Mouse (Mus musculus): ENCODE data around the gene Pcsk2. TPM values are rescaled to one million over a fixed set of nuclear protein-coding genes. Genes with fewer than 3 reads are reported as not detected.

The Pcsk2 gene
- polyA plus RNA-seq, 1 experiment from 2014 or later: 2.2 TPM

- DNase-seq (ENCODE audit: low spot score) (no peak), ATAC-seq (replicated peaks; ENCODE audit: low FRiP score) (no peak)
- no peak overlapping the region for H3K4me2 ChIP-seq (ENCODE audit: low read depth, low read length, severe bottlenecking)
- H3K4me3 ChIP-seq (ENCODE audit: low read depth, low read length): no peak overlapping the region
- H3K9ac ChIP-seq (ENCODE audit: low read length): no peak overlapping the region
- H3K27ac ChIP-seq (ENCODE audit: low read depth, low read length): no peak overlapping the region
- no peaks in the 10 kb centered on the region for H3K36me3 ChIP-seq (ENCODE audit: control insufficient read depth, insufficient read depth, low read length)
- no peaks in the 10 kb centered on the region for H3K4me1 ChIP-seq (replicated peaks; ENCODE audit: control insufficient read depth, insufficient read depth, low read length)
- H3K9me3 ChIP-seq (ENCODE audit: control insufficient read depth, low read length): no peaks in the 10 kb centered on the region
- H3K27me3 ChIP-seq (ENCODE audit: control insufficient read depth, insufficient read depth, low read length): no peaks in the 10 kb centered on the region
- 89% methylated on average over 4 of the region's 4 CpGs for WGBS
These were observed 178.1 kb downstream of the Pcsk2 start for GRCm38 (mm10) chr2:143724101-143724500.

- ATAC-seq (replicated peaks; ENCODE audit: low FRiP score): no peak
- H3K4me3 ChIP-seq (ENCODE audit: low read depth, low read length): no peak overlapping the region
- no peaks in the 10 kb centered on the region for H3K4me1 ChIP-seq (replicated peaks; ENCODE audit: control insufficient read depth, insufficient read depth, low read length)
- 87% methylated on average over 8 of the region's 8 CpGs for WGBS
- H3K27ac ChIP-seq (ENCODE audit: low read depth, low read length): no peak overlapping the region
- no peaks in the 10 kb centered on the region for H3K27me3 ChIP-seq (ENCODE audit: control insufficient read depth, insufficient read depth, low read length)
- H3K4me2 ChIP-seq (ENCODE audit: low read depth, low read length, severe bottlenecking): no peak overlapping the region
- DNase-seq (ENCODE audit: low spot score): no peak
- no peak overlapping the region for H3K9ac ChIP-seq (ENCODE audit: low read length)
- no peaks in the 10 kb centered on the region for H3K36me3 ChIP-seq (ENCODE audit: control insufficient read depth, insufficient read depth, low read length)
- H3K9me3 ChIP-seq (ENCODE audit: control insufficient read depth, low read length): no peaks in the 10 kb centered on the region
These were observed 178.8 kb downstream of the Pcsk2 start for GRCm38 (mm10) chr2:143724720-143725119.

- no peaks in the 10 kb centered on the region for H3K4me1 ChIP-seq (replicated peaks; ENCODE audit: control insufficient read depth, insufficient read depth, low read length)
- DNase-seq (ENCODE audit: low spot score): no peak
- no peak overlapping the region for H3K4me3 ChIP-seq (ENCODE audit: low read depth, low read length)
- H3K4me2 ChIP-seq (ENCODE audit: low read depth, low read length, severe bottlenecking): no peak overlapping the region
- no peak overlapping the region for H3K27ac ChIP-seq (ENCODE audit: low read depth, low read length)
- H3K36me3 ChIP-seq (ENCODE audit: control insufficient read depth, insufficient read depth, low read length): no peaks in the 10 kb centered on the region
- ATAC-seq (replicated peaks; ENCODE audit: low FRiP score): no peak
- no peaks in the 10 kb centered on the region for H3K9me3 ChIP-seq (ENCODE audit: control insufficient read depth, low read length)
- 88% methylated on average over 10 of the region's 10 CpGs for WGBS
- no peaks in the 10 kb centered on the region for H3K27me3 ChIP-seq (ENCODE audit: control insufficient read depth, insufficient read depth, low read length)
- H3K9ac ChIP-seq (ENCODE audit: low read length): no peak overlapping the region
These were observed 186.5 kb downstream of the Pcsk2 start for GRCm38 (mm10) chr2:143732501-143732900.

GRCm38 (mm10) chr2:143735442-143735841 lies 189.5 kb downstream of the Pcsk2 start:
- no peak overlapping the region for H3K27ac ChIP-seq (ENCODE audit: low read depth, low read length)
- no peak overlapping the region for H3K9ac ChIP-seq (ENCODE audit: low read length)
- no peaks in the 10 kb centered on the region for H3K36me3 ChIP-seq (ENCODE audit: control insufficient read depth, insufficient read depth, low read length)
- no peaks in the 10 kb centered on the region for H3K9me3 ChIP-seq (ENCODE audit: control insufficient read depth, low read length)
- H3K4me1 ChIP-seq (replicated peaks; ENCODE audit: control insufficient read depth, insufficient read depth, low read length): no peaks in the 10 kb centered on the region
- H3K4me2 ChIP-seq (ENCODE audit: low read depth, low read length, severe bottlenecking): no peak overlapping the region
- no peak for ATAC-seq (replicated peaks; ENCODE audit: low FRiP score)
- H3K4me3 ChIP-seq (ENCODE audit: low read depth, low read length): no peak overlapping the region
- no peak for DNase-seq (ENCODE audit: low spot score)
- no peaks in the 10 kb centered on the region for H3K27me3 ChIP-seq (ENCODE audit: control insufficient read depth, insufficient read depth, low read length)
- WGBS: 90% methylated on average over 3 of the region's 3 CpGs

GRCm38 (mm10) chr2:143739475-143740226 lies 193.7 kb downstream of the Pcsk2 start:
- no peaks in the 10 kb centered on the region for H3K9me3 ChIP-seq (ENCODE audit: control insufficient read depth, low read length)
- 88% methylated on average over 7 of the region's 7 CpGs for WGBS

GRCm38 (mm10) chr2:143742436-143742835 lies 196.5 kb downstream of the Pcsk2 start:
- 90% methylated on average over 5 of the region's 5 CpGs for WGBS

More at GRCm38 (mm10) chr2:143739475-143740226, 193.7 kb downstream of the Pcsk2 start:
- DNase-seq (ENCODE audit: low spot score): no peak
- Histone ChIP-seq H3K27ac (ENCODE audit: low read depth, low read length) (no peak overlapping the region), H3K36me3 (ENCODE audit: control insufficient read depth, insufficient read depth, low read length) (no peaks in the 10 kb centered on the region), H3K4me3 (ENCODE audit: low read depth, low read length) (no peak overlapping the region), H3K9ac (ENCODE audit: low read length) (no peak overlapping the region), H3K27me3 (ENCODE audit: control insufficient read depth, insufficient read depth, low read length) (no peaks in the 10 kb centered on the region), H3K4me1 (replicated peaks; ENCODE audit: control insufficient read depth, insufficient read depth, low read length) (no peaks in the 10 kb centered on the region), H3K4me2 (ENCODE audit: low read depth, low read length, severe bottlenecking) (no peak overlapping the region)
- ATAC-seq (replicated peaks; ENCODE audit: low FRiP score): no peak

GRCm38 (mm10) chr2:143743081-143743480 lies 197.1 kb downstream of the Pcsk2 start:
- WGBS: 89% methylated on average over 4 of the region's 4 CpGs

More at GRCm38 (mm10) chr2:143742436-143742835, 196.5 kb downstream of the Pcsk2 start:
- DNase-seq (ENCODE audit: low spot score): no peak
- Histone ChIP-seq H3K4me1 (replicated peaks; ENCODE audit: control insufficient read depth, insufficient read depth, low read length) (no peaks in the 10 kb centered on the region), H3K9ac (ENCODE audit: low read length) (no peak overlapping the region), H3K9me3 (ENCODE audit: control insufficient read depth, low read length) (no peaks in the 10 kb centered on the region), H3K4me3 (ENCODE audit: low read depth, low read length) (no peak overlapping the region), H3K27me3 (ENCODE audit: control insufficient read depth, insufficient read depth, low read length) (no peaks in the 10 kb centered on the region), H3K27ac (ENCODE audit: low read depth, low read length) (no peak overlapping the region), H3K4me2 (ENCODE audit: low read depth, low read length, severe bottlenecking) (no peak overlapping the region), H3K36me3 (ENCODE audit: control insufficient read depth, insufficient read depth, low read length) (no peaks in the 10 kb centered on the region)
- no peak for ATAC-seq (replicated peaks; ENCODE audit: low FRiP score)

GRCm38 (mm10) chr2:143752051-143752788 lies 206.3 kb downstream of the Pcsk2 start:
- H3K27ac ChIP-seq (ENCODE audit: low read depth, low read length): no peak overlapping the region
- WGBS: 81% methylated on average over 9 of the region's 9 CpGs

More at GRCm38 (mm10) chr2:143743081-143743480, 197.1 kb downstream of the Pcsk2 start:
- Histone ChIP-seq H3K27me3 (ENCODE audit: control insufficient read depth, insufficient read depth, low read length) (no peaks in the 10 kb centered on the region), H3K4me1 (replicated peaks; ENCODE audit: control insufficient read depth, insufficient read depth, low read length) (no peaks in the 10 kb centered on the region), H3K4me2 (ENCODE audit: low read depth, low read length, severe bottlenecking) (no peak overlapping the region), H3K36me3 (ENCODE audit: control insufficient read depth, insufficient read depth, low read length) (no peaks in the 10 kb centered on the region), H3K9ac (ENCODE audit: low read length) (no peak overlapping the region), H3K27ac (ENCODE audit: low read depth, low read length) (no peak overlapping the region), H3K9me3 (ENCODE audit: control insufficient read depth, low read length) (no peaks in the 10 kb centered on the region), H3K4me3 (ENCODE audit: low read depth, low read length) (no peak overlapping the region)
- no peak for ATAC-seq (replicated peaks; ENCODE audit: low FRiP score)
- no peak for DNase-seq (ENCODE audit: low spot score)

More at GRCm38 (mm10) chr2:143752051-143752788, 206.3 kb downstream of the Pcsk2 start:
- no peak for ATAC-seq (replicated peaks; ENCODE audit: low FRiP score)
- no peak overlapping the region for H3K4me2 ChIP-seq (ENCODE audit: low read depth, low read length, severe bottlenecking)
- no peak overlapping the region for H3K4me3 ChIP-seq (ENCODE audit: low read depth, low read length)
- DNase-seq (ENCODE audit: low spot score): no peak
- H3K36me3 ChIP-seq (ENCODE audit: control insufficient read depth, insufficient read depth, low read length): no peaks in the 10 kb centered on the region
- H3K9me3 ChIP-seq (ENCODE audit: control insufficient read depth, low read length): no peaks in the 10 kb centered on the region
- H3K27me3 ChIP-seq (ENCODE audit: control insufficient read depth, insufficient read depth, low read length): no peaks in the 10 kb centered on the region
- H3K4me1 ChIP-seq (replicated peaks; ENCODE audit: control insufficient read depth, insufficient read depth, low read length): no peaks in the 10 kb centered on the region
- H3K9ac ChIP-seq (ENCODE audit: low read length): no peak overlapping the region

All from forebrain, embryonic 11.5 days (tissue).